Mouse (Mus musculus): ENCODE data around the gene Smim5. TPM values are rescaled to one million over a fixed set of nuclear protein-coding genes. Genes with fewer than 3 reads are reported as not detected.

Gene Smim5
- polyA plus RNA-seq, 1 experiment from 2014 or later = 82.9 TPM

- Histone ChIP-seq H3K9ac (ENCODE audit: low read length) (peak overlapping the region; percentile 75), H3K4me3 (ENCODE audit: low read length) (peak overlapping the region; percentile 57), H3K27me3 (ENCODE audit: control insufficient read depth, insufficient read depth, low read length) (no peaks in the 10 kb centered on the region), H3K27ac (ENCODE audit: low read length) (peak overlapping the region; percentile 98), H3K4me2 (ENCODE audit: low read depth, low read length) (peak overlapping the region; percentile 67), H3K36me3 (ENCODE audit: control insufficient read depth, insufficient read depth) (peaks cover 6% of the 10 kb centered on the region; the same call in 1 of the 2 replicates), H3K4me1 (ENCODE audit: control insufficient read depth, insufficient read depth, low read length) (peaks cover 59% of the 10 kb centered on the region), H3K9me3 (replicated peaks; ENCODE audit: control insufficient read depth, low read length) (no peaks in the 10 kb centered on the region)
- WGBS = 52% methylated on average over 9 of the region's 9 CpGs
- no peak for ATAC-seq (replicated peaks; ENCODE audit: extremely low read depth, insufficient read depth, low FRiP score)
Observed at GRCm38 (mm10) chr11:115901338-115902161, 1.8 kb downstream of the Smim5 start.

GRCm38 (mm10) chr11:115902177-115902576 lies 2.4 kb downstream of the Smim5 start:
- Histone ChIP-seq H3K4me3 (ENCODE audit: low read length) (peak overlapping the region; percentile 57), H3K36me3 (ENCODE audit: control insufficient read depth, insufficient read depth) (peaks cover 7% of the 10 kb centered on the region; the same call in 1 of the 2 replicates), H3K4me1 (ENCODE audit: control insufficient read depth, insufficient read depth, low read length) (peaks cover 59% of the 10 kb centered on the region), H3K4me2 (ENCODE audit: low read depth, low read length) (peak overlapping the region; percentile 67), H3K9me3 (replicated peaks; ENCODE audit: control insufficient read depth, low read length) (no peaks in the 10 kb centered on the region), H3K27ac (ENCODE audit: low read length) (peak overlapping the region; percentile 98), H3K27me3 (ENCODE audit: control insufficient read depth, insufficient read depth, low read length) (no peaks in the 10 kb centered on the region), H3K9ac (ENCODE audit: low read length) (peak overlapping the region; percentile 75)
- peak; percentile 46 for ATAC-seq (replicated peaks; ENCODE audit: extremely low read depth, insufficient read depth, low FRiP score)
- 32% methylated on average over 5 of the region's 5 CpGs for WGBS

- no peak for ATAC-seq (replicated peaks; ENCODE audit: extremely low read depth, insufficient read depth, low FRiP score)
- Histone ChIP-seq H3K4me3 (ENCODE audit: low read length) (peak overlapping the region; percentile 57), H3K36me3 (ENCODE audit: control insufficient read depth, insufficient read depth) (peaks cover 11% of the 10 kb centered on the region; the same call in 1 of the 2 replicates), H3K27me3 (ENCODE audit: control insufficient read depth, insufficient read depth, low read length) (no peaks in the 10 kb centered on the region), H3K9me3 (replicated peaks; ENCODE audit: control insufficient read depth, low read length) (no peaks in the 10 kb centered on the region), H3K4me2 (ENCODE audit: low read depth, low read length) (peak overlapping the region; percentile 67), H3K4me1 (ENCODE audit: control insufficient read depth, insufficient read depth, low read length) (peaks cover 59% of the 10 kb centered on the region), H3K9ac (ENCODE audit: low read length) (peak overlapping the region; percentile 75), H3K27ac (ENCODE audit: low read length) (peak overlapping the region; percentile 98)
- 28% methylated on average over 1 of the region's 1 CpGs for WGBS
Observed at GRCm38 (mm10) chr11:115902831-115903230, 3.1 kb downstream of the Smim5 start.

GRCm38 (mm10) chr11:115903384-115904230 lies 3.8 kb downstream of the Smim5 start:
- peak overlapping the region; percentile 67 for H3K4me2 ChIP-seq (ENCODE audit: low read depth, low read length)
- peak; percentile 76 for ATAC-seq (replicated peaks; ENCODE audit: extremely low read depth, insufficient read depth, low FRiP score)
- peak overlapping the region; percentile 75 for H3K9ac ChIP-seq (ENCODE audit: low read length)
- 24% methylated on average over 11 of the region's 11 CpGs for WGBS
- no peak overlapping the region; the same call in 1 of the 2 replicates for H3K4me3 ChIP-seq (ENCODE audit: low read length)
- H3K36me3 ChIP-seq (ENCODE audit: control insufficient read depth, insufficient read depth) = peaks cover 18% of the 10 kb centered on the region
- H3K27ac ChIP-seq (ENCODE audit: low read length) = peak overlapping the region; percentile 98
- H3K4me1 ChIP-seq (ENCODE audit: control insufficient read depth, insufficient read depth, low read length) = peaks cover 55% of the 10 kb centered on the region
- no peaks in the 10 kb centered on the region for H3K9me3 ChIP-seq (replicated peaks; ENCODE audit: control insufficient read depth, low read length)
- no peaks in the 10 kb centered on the region for H3K27me3 ChIP-seq (ENCODE audit: control insufficient read depth, insufficient read depth, low read length)

- peaks cover 18% of the 10 kb centered on the region for H3K36me3 ChIP-seq (ENCODE audit: control insufficient read depth, insufficient read depth)
- H3K9me3 ChIP-seq (replicated peaks; ENCODE audit: control insufficient read depth, low read length) = no peaks in the 10 kb centered on the region
- H3K4me1 ChIP-seq (ENCODE audit: control insufficient read depth, insufficient read depth, low read length) = peaks cover 48% of the 10 kb centered on the region
- H3K4me2 ChIP-seq (ENCODE audit: low read depth, low read length) = peak overlapping the region; percentile 13; the same call in 1 of the 2 replicates
- H3K27ac ChIP-seq (ENCODE audit: low read length) = peak overlapping the region; percentile 98
- 63% methylated on average over 8 of the region's 8 CpGs for WGBS
- no peak for ATAC-seq (replicated peaks; ENCODE audit: extremely low read depth, insufficient read depth, low FRiP score)
- peak overlapping the region; percentile 75 for H3K9ac ChIP-seq (ENCODE audit: low read length)
- no peak overlapping the region for H3K4me3 ChIP-seq (ENCODE audit: low read length)
- H3K27me3 ChIP-seq (ENCODE audit: control insufficient read depth, insufficient read depth, low read length) = no peaks in the 10 kb centered on the region
Observed at GRCm38 (mm10) chr11:115904231-115904955, 4.6 kb downstream of the Smim5 start.

- H3K36me3 ChIP-seq (ENCODE audit: control insufficient read depth, insufficient read depth) = peaks cover 18% of the 10 kb centered on the region
- no peaks in the 10 kb centered on the region for H3K27me3 ChIP-seq (ENCODE audit: control insufficient read depth, insufficient read depth, low read length)
- H3K27ac ChIP-seq (ENCODE audit: low read length) = peak overlapping the region; percentile 98
- peaks cover 43% of the 10 kb centered on the region for H3K4me1 ChIP-seq (ENCODE audit: control insufficient read depth, insufficient read depth, low read length)
- 49% methylated on average over 16 of the region's 16 CpGs for WGBS
- no peak for ATAC-seq (replicated peaks; ENCODE audit: extremely low read depth, insufficient read depth, low FRiP score)
- no peak overlapping the region for H3K4me3 ChIP-seq (ENCODE audit: low read length)
- peak overlapping the region; percentile 75 for H3K9ac ChIP-seq (ENCODE audit: low read length)
- H3K9me3 ChIP-seq (replicated peaks; ENCODE audit: control insufficient read depth, low read length) = no peaks in the 10 kb centered on the region
- H3K4me2 ChIP-seq (ENCODE audit: low read depth, low read length) = no peak overlapping the region
Observed at GRCm38 (mm10) chr11:115904956-115905790, 5.4 kb downstream of the Smim5 start.

- Histone ChIP-seq H3K9ac (ENCODE audit: low read length) (no peak overlapping the region), H3K4me1 (ENCODE audit: control insufficient read depth, insufficient read depth, low read length) (peaks cover 43% of the 10 kb centered on the region), H3K4me3 (ENCODE audit: low read length) (no peak overlapping the region), H3K4me2 (ENCODE audit: low read depth, low read length) (no peak overlapping the region), H3K9me3 (replicated peaks; ENCODE audit: control insufficient read depth, low read length) (no peaks in the 10 kb centered on the region), H3K36me3 (ENCODE audit: control insufficient read depth, insufficient read depth) (peaks cover 18% of the 10 kb centered on the region), H3K27ac (ENCODE audit: low read length) (no peak overlapping the region), H3K27me3 (ENCODE audit: control insufficient read depth, insufficient read depth, low read length) (no peaks in the 10 kb centered on the region)
- WGBS = 78% methylated on average over 3 of the region's 3 CpGs
- ATAC-seq (replicated peaks; ENCODE audit: extremely low read depth, insufficient read depth, low FRiP score) = no peak
Observed at GRCm38 (mm10) chr11:115906116-115906515, 6.3 kb downstream of the Smim5 start.

GRCm38 (mm10) chr11:115906521-115906920 lies 6.8 kb downstream of the Smim5 start:
- Histone ChIP-seq H3K27ac (ENCODE audit: low read length) (no peak overlapping the region), H3K9me3 (replicated peaks; ENCODE audit: control insufficient read depth, low read length) (no peaks in the 10 kb centered on the region), H3K27me3 (ENCODE audit: control insufficient read depth, insufficient read depth, low read length) (no peaks in the 10 kb centered on the region), H3K4me2 (ENCODE audit: low read depth, low read length) (no peak overlapping the region), H3K4me1 (ENCODE audit: control insufficient read depth, insufficient read depth, low read length) (peaks cover 43% of the 10 kb centered on the region), H3K9ac (ENCODE audit: low read length) (no peak overlapping the region), H3K4me3 (ENCODE audit: low read length) (no peak overlapping the region), H3K36me3 (ENCODE audit: control insufficient read depth, insufficient read depth) (peaks cover 18% of the 10 kb centered on the region)
- no peak for ATAC-seq (replicated peaks; ENCODE audit: extremely low read depth, insufficient read depth, low FRiP score)
- 91% methylated on average over 5 of the region's 5 CpGs for WGBS

All from heart, embryonic 16.5 days (tissue).